Mouse (Mus musculus): ENCODE measurements at regions not wholly inside any gene's neighbourhood (a gene's known extent, or its start where the extent isn't known, plus 50 kb on each side); places are given as distances from the start of the nearest gene placed in this dataset.

GRCm38 (mm10) chr5:60978693-60979092, 829.9 kb upstream of the G6pd2 start:
- no peak for TF ChIP-seq MAFK (IDR thresholded peaks at IDR 0.05; ENCODE audit: insufficient read depth, low read depth, low read length)
- no peak for TF ChIP-seq ZC3H11A (IDR thresholded peaks at IDR 0.05; ENCODE audit: borderline replicate concordance, low read depth, low read length)
- no peak for TF ChIP-seq CHD2 (IDR thresholded peaks at IDR 0.05; ENCODE audit: low read depth, low read length)
- TF ChIP-seq HCFC1 (IDR thresholded peaks at IDR 0.05; ENCODE audit: borderline replicate concordance, insufficient read depth, low read length): no peak
